Mouse (Mus musculus): ENCODE results near the gene Gbf1. TPM values are rescaled to one million over a fixed set of nuclear protein-coding genes. Genes with fewer than 3 reads are reported as not detected.

The Gbf1 gene
- polyA plus RNA-seq, 1 experiment from 2014 or later = 54.1 TPM

GRCm38 (mm10) chr19:46316846-46317545 lies 164.7 kb downstream of the Gbf1 start:
- peak overlapping the region; percentile 54 for H3K4me3 ChIP-seq
- 34% methylated on average over 15 of the region's 15 CpGs for WGBS
- peak overlapping the region; percentile 70 for H3K9ac ChIP-seq
- peaks cover 8% of the 10 kb centered on the region; the same call in 1 of the 2 replicates for H3K36me3 ChIP-seq
- H3K9me3 ChIP-seq (replicated peaks) = no peaks in the 10 kb centered on the region
- no peak overlapping the region for H3K27ac ChIP-seq (ENCODE audit: poor library complexity, severe bottlenecking)
- peaks cover 97% of the 10 kb centered on the region for H3K27me3 ChIP-seq (replicated peaks)
- peak overlapping the region; percentile 78 for H3K4me2 ChIP-seq
- H3K4me1 ChIP-seq (replicated peaks) = peaks cover 51% of the 10 kb centered on the region
- no peak for ATAC-seq (ENCODE audit: insufficient number of reproducible peaks, low FRiP score)

- peak overlapping the region; percentile 78 for H3K4me2 ChIP-seq
- 3% methylated on average over 47 of the region's 48 CpGs for WGBS
- H3K9ac ChIP-seq = peak overlapping the region; percentile 70
- H3K36me3 ChIP-seq = peaks cover 4% of the 10 kb centered on the region; the same call in 1 of the 2 replicates
- peak overlapping the region; percentile 54 for H3K4me3 ChIP-seq
- H3K4me1 ChIP-seq (replicated peaks) = peaks cover 51% of the 10 kb centered on the region
- H3K27ac ChIP-seq (ENCODE audit: poor library complexity, severe bottlenecking) = no peak overlapping the region
- no peaks in the 10 kb centered on the region for H3K9me3 ChIP-seq (replicated peaks)
- no peak for ATAC-seq (ENCODE audit: insufficient number of reproducible peaks, low FRiP score)
- peaks cover 100% of the 10 kb centered on the region for H3K27me3 ChIP-seq (replicated peaks)
Observed at GRCm38 (mm10) chr19:46317546-46317885, 165.2 kb downstream of the Gbf1 start.

- Histone ChIP-seq H3K9me3 (replicated peaks) (no peaks in the 10 kb centered on the region), H3K4me3 (peak overlapping the region; percentile 54), H3K4me2 (peak overlapping the region; percentile 78), H3K9ac (peak overlapping the region; percentile 70), H3K36me3 (no peaks in the 10 kb centered on the region), H3K27me3 (replicated peaks) (peaks cover 100% of the 10 kb centered on the region), H3K4me1 (replicated peaks) (peaks cover 51% of the 10 kb centered on the region), H3K27ac (ENCODE audit: poor library complexity, severe bottlenecking) (no peak overlapping the region)
- 2% methylated on average over 33 of the region's 42 CpGs for WGBS
- ATAC-seq (ENCODE audit: insufficient number of reproducible peaks, low FRiP score) = no peak
Observed at GRCm38 (mm10) chr19:46318031-46318471, 165.7 kb downstream of the Gbf1 start.

GRCm38 (mm10) chr19:46318586-46319378 lies 166.5 kb downstream of the Gbf1 start:
- WGBS = 10% methylated on average over 16 of the region's 16 CpGs
- peak overlapping the region; percentile 78 for H3K4me2 ChIP-seq
- no peak for ATAC-seq (ENCODE audit: insufficient number of reproducible peaks, low FRiP score)

GRCm38 (mm10) chr19:46320076-46320785 lies 167.9 kb downstream of the Gbf1 start:
- Histone ChIP-seq H3K4me3 (no peak overlapping the region), H3K9me3 (replicated peaks) (no peaks in the 10 kb centered on the region), H3K4me2 (no peak overlapping the region), H3K27ac (ENCODE audit: poor library complexity, severe bottlenecking) (no peak overlapping the region), H3K27me3 (replicated peaks) (peaks cover 100% of the 10 kb centered on the region), H3K9ac (no peak overlapping the region), H3K36me3 (no peaks in the 10 kb centered on the region), H3K4me1 (replicated peaks) (peaks cover 38% of the 10 kb centered on the region)
- WGBS = 73% methylated on average over 8 of the region's 8 CpGs
- ATAC-seq (ENCODE audit: insufficient number of reproducible peaks, low FRiP score) = no peak

More at GRCm38 (mm10) chr19:46318586-46319378, 166.5 kb downstream of the Gbf1 start:
- Histone ChIP-seq H3K9me3 (replicated peaks) (no peaks in the 10 kb centered on the region), H3K27me3 (replicated peaks) (peaks cover 100% of the 10 kb centered on the region), H3K9ac (0 out of 2 replicates have a peak overlapping the region, but pooled peaks have one; percentile 1), H3K4me3 (peak overlapping the region; percentile 54), H3K36me3 (no peaks in the 10 kb centered on the region), H3K4me1 (replicated peaks) (peaks cover 51% of the 10 kb centered on the region), H3K27ac (ENCODE audit: poor library complexity, severe bottlenecking) (no peak overlapping the region)

- H3K4me3 ChIP-seq = no peak overlapping the region
- ATAC-seq (ENCODE audit: insufficient number of reproducible peaks, low FRiP score) = no peak
- H3K4me2 ChIP-seq = no peak overlapping the region
- peaks cover 100% of the 10 kb centered on the region for H3K27me3 ChIP-seq (replicated peaks)
- no peak overlapping the region for H3K27ac ChIP-seq (ENCODE audit: poor library complexity, severe bottlenecking)
- H3K9ac ChIP-seq = no peak overlapping the region
- 30% methylated on average over 6 of the region's 6 CpGs for WGBS
- peaks cover 27% of the 10 kb centered on the region for H3K4me1 ChIP-seq (replicated peaks)
- no peaks in the 10 kb centered on the region for H3K36me3 ChIP-seq
- no peaks in the 10 kb centered on the region for H3K9me3 ChIP-seq (replicated peaks)
Observed at GRCm38 (mm10) chr19:46321101-46321943, 169.0 kb downstream of the Gbf1 start.

- Histone ChIP-seq H3K27me3 (replicated peaks) (peaks cover 100% of the 10 kb centered on the region), H3K9me3 (replicated peaks) (no peaks in the 10 kb centered on the region), H3K4me1 (replicated peaks) (peaks cover 26% of the 10 kb centered on the region), H3K4me2 (no peak overlapping the region), H3K4me3 (no peak overlapping the region), H3K36me3 (no peaks in the 10 kb centered on the region), H3K9ac (no peak overlapping the region), H3K27ac (ENCODE audit: poor library complexity, severe bottlenecking) (no peak overlapping the region)
- 35% methylated on average over 11 of the region's 11 CpGs for WGBS
- no peak for ATAC-seq (ENCODE audit: insufficient number of reproducible peaks, low FRiP score)
Observed at GRCm38 (mm10) chr19:46322144-46322995, 170.1 kb downstream of the Gbf1 start.

GRCm38 (mm10) chr19:46322996-46323572 lies 170.8 kb downstream of the Gbf1 start:
- Histone ChIP-seq H3K9ac (no peak overlapping the region), H3K9me3 (replicated peaks) (no peaks in the 10 kb centered on the region), H3K4me1 (replicated peaks) (peaks cover 25% of the 10 kb centered on the region), H3K27me3 (replicated peaks) (peaks cover 96% of the 10 kb centered on the region), H3K4me3 (no peak overlapping the region), H3K4me2 (no peak overlapping the region), H3K36me3 (no peaks in the 10 kb centered on the region), H3K27ac (ENCODE audit: poor library complexity, severe bottlenecking) (no peak overlapping the region)
- ATAC-seq (ENCODE audit: insufficient number of reproducible peaks, low FRiP score) = no peak
- 68% methylated on average over 13 of the region's 13 CpGs for WGBS

GRCm38 (mm10) chr19:46323716-46324115 lies 171.4 kb downstream of the Gbf1 start:
- Histone ChIP-seq H3K4me1 (replicated peaks) (peaks cover 20% of the 10 kb centered on the region), H3K36me3 (no peaks in the 10 kb centered on the region), H3K4me3 (no peak overlapping the region), H3K27ac (ENCODE audit: poor library complexity, severe bottlenecking) (no peak overlapping the region), H3K9me3 (replicated peaks) (no peaks in the 10 kb centered on the region), H3K9ac (no peak overlapping the region), H3K27me3 (replicated peaks) (peaks cover 89% of the 10 kb centered on the region), H3K4me2 (no peak overlapping the region)
- no peak for ATAC-seq (ENCODE audit: insufficient number of reproducible peaks, low FRiP score)
- 60% methylated on average over 5 of the region's 5 CpGs for whole genome bisulfite sequencing
